Mouse (Mus musculus) mesoderm, embryonic 11.5 days (tissue): ENCODE data around the gene Gpc5.
A peak's percentile ranks its signal among the peaks of the same experiment; 100 is the strongest.

Source experiments
- DNase-seq: peaks from one replicate; pipeline ENCODE4 v3.0.0-alpha.2; 2012; ENCODE audit warnings: low read depth, low spot score

Gene Gpc5

DNA sequence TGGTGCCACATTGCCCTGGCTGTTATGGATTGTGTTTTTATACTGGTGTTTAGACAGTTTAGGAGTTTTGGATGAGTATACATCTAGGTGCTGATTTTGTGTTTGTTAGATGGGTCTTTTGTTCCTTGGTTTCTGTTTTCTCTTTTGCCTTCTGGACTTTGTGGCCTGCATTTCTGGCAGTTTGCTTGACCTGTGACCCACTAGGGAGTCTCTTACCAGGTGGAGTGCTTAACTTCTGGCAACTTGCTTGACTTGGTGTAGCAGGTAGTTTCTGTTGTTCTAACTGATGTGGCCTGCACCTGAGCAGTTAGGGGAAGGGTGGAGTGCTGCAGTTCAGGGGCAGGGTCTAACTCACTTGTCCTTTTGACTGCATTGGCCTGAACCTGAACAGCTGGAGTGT, 14.3 kb downstream of the Gpc5 start:
- no peak for DNase-seq

DNA sequence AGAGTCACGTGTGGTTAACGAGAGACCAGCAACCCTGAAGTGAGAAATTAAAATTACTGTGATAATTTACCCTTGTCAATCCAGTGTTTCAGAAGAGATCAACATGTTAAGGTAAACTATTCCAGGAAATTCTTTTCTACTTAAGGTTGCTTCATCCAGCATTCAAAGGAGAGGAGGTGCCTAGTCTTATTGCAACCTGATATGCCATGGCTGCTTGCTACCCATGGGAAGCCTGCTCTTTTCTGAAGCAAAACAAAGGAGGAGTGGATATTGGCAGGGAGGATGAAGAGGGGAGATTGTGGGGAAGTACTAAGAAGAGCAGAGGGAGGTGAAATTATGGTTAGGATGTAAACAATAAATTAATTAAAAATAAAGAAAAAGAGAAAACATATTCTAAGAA, 15.5 kb downstream of the Gpc5 start:
- DNase-seq, result no peak

DNA sequence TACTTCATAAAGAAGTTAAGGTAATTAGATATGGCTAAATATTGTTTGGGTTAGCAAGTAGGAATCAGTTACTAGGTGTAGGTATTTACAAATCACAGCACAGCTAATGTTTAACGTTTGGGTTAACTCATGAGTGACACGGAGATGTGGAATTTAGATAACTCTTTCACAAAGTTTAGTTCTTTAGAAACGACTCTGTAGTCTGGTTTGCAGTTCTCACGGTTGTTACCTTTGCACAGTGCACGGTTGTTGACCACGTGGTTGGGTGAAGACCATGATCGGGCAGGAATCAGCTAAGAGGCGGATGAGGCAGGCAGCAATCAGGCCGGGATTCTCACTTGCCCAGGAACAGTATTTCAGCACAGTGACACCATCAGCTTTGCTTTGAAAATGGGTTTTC, 26.6 kb downstream of the Gpc5 start:
- DNase-seq, result no peak

DNA sequence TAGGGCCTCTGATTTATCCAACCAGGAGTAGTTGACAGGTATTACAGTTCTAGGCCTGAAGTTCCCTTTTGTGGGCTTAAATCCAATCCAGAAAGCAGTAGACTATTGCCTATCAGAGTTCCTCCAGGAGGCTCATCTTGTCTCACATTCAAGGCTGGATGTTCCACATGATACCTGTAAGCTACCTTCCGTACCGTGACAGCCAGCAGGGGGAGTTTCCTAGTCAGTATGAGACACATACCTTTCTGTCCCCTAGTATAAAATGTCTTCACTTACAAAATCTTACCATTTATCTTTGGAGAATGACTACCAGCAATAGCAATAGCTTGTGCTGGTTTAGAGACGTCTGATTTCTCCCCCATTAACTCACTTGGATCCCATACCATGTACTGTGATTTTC, 56.8 kb downstream of the Gpc5 start:
- DNase-seq, result no peak

DNA sequence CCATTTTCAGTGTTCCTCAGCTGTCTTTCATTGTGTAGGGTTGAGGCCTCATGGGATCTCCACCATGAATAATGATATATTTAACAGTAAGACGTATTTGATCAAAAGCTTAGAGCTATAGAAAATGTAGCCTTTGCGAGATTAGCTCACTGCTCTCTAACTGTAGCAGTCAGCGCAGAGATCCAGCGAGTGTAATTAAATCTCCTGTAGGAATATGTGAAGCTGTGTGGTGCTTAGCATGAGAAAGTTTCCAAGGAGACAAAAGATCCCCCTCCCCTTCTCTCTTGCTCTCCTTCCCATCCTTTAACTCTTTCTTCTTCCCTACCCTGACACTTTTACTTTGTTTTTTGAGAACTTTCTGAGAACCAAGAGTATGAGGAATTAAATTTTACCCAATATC, 64.6 kb downstream of the Gpc5 start:
- no peak for DNase-seq

DNA sequence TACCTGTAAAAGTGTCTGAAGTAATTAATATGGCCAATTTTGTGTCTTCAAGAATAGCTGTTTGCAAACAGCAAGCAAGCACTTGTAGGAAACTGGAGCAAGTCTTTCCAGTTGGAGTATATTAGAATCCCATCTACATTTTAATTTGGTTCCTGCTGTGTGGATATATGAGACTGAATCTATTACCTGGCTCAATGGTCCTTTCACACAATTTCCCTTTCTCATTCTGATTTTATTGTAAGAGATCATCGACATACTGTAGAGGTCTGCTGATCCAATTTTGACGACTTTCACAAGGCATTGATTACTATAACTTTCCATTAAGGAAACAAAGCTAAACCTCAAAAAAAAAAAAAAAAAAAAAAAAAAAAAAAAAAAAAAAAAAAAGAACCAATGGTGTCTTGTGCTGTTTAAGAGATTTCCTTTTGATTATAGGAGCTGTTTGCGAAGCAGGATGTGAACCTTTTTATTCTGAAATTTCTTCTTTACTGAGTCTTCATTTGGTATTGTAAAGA, 85.4 kb downstream of the Gpc5 start:
- no peak for DNase-seq

DNA sequence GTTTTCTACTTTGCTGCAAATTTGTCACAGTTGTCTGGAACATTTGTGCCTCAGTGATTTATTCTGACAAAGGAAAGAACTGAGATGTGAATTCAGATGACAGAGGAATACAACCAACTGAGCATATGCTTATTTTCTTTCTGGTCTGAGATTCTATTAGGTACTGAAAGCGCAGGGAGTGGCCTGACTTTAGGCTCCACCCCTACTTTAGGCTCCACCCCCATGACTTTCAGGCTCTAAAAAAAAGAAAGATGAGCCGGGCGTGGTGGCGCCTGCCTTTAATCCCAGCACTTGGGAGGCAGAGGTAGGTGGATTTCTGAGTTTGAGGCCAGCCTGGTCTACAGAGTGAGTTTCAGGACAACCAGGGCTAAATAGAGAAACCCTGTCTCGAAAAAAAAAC, 87.9 kb downstream of the Gpc5 start:
- DNase-seq, result peak; percentile 8

DNA sequence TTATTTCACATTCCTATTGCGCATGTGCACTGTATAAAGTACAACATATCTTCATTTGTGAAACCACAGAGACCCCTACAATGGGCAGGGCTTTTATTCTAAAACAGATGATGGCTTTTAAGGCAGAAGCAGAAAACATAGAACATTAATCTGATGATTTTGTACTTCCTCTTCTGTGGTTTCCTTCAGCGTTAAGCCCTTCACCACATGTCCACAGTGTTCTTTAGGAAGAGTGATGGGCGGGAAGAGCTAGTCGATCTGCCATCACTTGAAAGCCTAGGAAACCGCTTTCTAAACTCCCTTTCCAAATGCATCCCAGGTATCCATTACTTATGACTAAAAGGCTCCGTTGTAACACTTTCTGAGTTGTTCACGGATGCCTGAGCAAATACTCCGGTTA, 96.2 kb downstream of the Gpc5 start:
- DNase-seq, result no peak

DNA sequence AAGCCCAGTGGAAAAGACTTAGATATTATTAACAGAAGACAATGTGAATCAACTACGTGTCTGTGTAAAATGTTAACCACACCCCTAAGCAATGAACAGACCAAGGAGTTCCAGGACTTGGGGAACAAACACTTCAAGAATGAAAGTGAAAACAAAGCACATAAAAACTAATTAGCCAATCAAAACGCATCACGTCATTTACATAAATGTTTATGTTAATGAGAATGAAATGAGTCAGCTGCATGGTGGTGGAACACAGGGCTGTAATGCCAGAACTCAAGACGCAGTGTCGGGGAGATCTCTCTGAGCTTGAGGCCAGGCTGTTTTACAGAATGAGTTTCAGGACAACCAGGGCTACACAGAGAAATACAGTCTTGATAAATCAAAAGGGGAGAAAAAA, 136.1 kb downstream of the Gpc5 start:
- no peak for DNase-seq

DNA sequence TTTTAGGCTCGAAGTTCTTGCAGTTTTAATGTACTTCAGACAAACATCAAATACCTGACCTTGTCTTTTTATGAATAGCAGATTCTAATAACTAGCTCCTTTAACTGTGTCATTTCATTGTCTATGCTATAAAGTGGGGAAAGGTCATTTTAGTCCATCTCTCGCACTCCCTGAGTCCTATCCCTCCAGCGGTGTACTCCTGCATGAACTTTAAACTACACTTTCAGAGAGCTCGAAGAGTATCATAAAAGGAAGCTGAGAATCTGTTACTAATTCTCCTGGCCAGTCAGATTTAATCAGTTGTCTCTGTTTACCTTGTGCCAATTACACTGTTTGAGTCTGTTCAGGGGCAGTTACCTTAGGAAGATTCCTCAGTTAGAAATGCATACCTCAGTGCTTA, 144.4 kb downstream of the Gpc5 start:
- DNase-seq, result no peak

DNA sequence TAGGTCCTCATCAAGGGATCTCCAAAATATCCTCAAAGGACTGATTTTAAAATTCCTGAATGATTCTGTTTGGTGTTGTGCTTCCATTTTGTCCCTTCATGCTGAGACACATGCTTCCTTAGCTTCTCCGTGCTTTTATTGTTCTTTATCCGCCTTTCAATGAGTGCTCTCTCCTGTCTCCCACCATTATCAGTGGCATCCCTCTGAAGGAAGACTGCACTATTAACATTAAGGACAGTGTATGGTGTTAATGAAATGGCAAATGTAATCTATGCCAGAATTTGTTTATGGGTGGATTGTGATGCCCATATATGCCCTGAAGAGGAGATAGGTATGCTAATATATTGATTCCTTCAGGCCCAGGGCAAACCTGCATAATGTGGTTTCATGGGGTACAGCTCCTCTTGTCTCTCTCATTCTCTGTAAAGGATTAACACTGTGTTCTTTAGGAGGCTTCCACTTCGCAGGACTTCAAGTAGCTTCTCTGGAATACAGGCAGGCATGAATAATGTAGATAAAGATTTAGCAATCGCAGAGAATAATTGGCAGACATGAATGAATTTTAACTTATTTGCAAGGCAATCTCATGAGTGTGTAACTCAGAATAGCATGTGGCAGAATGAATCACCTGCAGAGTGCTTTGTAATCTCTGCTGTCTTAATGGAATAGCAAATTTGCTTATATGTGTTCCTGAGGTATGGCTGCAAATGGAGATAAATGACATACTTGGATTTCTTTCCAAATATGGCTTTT, 148.8 kb downstream of the Gpc5 start:
- DNase-seq, result no peak

DNA sequence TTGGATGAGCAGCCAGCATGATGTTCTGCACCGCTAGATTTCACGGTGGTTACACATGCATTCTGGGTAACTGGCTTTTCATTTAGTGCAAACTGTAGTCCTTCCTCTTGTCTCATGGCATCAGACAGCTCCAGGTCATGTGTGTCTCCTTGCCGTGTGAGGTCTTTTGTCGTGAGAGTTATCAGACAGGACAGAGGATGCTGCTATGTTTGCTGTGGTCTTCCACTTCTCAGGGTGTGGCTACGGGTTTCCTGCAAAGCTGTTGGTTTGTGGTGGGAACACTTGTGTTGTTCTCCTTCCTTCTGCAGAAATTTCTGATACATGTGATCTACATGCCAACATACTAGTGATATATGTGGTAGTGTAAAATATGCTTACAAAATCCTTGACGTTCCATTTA, 158.5 kb downstream of the Gpc5 start:
- no peak for DNase-seq

DNA sequence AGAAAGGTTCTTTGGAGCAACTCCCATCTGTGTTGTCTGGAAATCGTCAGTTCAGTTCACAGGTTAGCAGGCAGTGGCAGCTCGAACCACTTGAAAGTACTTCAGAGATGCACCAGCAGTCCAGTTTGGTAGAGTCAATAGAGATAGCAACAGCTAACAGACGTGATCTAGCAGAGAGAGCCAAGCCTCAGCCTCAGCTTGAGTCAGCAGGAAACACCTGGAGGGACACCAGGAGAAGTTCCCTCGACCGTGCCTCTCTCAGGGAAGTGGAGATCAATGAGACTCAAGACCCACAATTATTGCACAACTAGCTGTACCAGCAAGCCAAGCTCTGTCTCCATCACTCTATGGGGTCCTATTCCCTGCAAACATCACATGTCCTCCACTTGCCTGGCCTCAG, 159.8 kb downstream of the Gpc5 start:
- no peak for DNase-seq

DNA sequence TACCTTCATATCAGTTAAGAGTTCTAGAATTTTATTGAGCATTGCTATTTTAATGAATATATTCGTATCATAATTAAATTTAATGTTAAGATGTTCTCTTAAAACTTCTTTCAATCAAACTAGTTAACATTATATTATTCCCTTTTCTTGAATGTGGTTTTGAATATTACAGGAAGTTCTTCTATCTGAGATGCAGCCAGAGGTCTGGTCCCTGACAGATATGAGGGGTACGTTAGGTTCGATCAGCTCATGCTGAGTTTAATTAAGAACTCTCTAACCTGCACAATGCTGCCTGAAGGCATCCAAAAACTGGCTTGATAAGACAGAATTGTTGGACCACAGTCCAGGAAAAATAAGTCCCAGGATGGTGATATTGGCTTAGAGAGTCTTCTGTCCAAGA, 161.1 kb downstream of the Gpc5 start:
- DNase-seq, result no peak

DNA sequence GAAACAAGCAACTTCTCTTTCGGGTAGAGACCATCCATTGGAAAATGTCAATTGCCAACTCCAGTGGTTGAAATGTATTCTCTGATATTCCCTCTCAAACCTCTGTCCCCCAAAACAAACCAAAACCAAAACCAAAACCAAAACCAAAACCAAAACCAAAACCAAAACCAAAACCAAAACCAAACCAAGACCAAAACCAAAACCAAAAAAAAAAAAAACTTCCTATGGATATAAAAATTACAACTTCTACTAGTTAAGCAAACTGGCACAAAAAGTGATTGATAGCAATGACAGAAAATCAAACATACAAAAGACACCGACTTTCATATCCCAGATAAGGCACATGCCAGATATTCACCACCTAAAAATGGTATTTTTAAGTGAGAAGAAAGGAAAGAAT, 161.7 kb downstream of the Gpc5 start:
- DNase-seq, result no peak

DNA sequence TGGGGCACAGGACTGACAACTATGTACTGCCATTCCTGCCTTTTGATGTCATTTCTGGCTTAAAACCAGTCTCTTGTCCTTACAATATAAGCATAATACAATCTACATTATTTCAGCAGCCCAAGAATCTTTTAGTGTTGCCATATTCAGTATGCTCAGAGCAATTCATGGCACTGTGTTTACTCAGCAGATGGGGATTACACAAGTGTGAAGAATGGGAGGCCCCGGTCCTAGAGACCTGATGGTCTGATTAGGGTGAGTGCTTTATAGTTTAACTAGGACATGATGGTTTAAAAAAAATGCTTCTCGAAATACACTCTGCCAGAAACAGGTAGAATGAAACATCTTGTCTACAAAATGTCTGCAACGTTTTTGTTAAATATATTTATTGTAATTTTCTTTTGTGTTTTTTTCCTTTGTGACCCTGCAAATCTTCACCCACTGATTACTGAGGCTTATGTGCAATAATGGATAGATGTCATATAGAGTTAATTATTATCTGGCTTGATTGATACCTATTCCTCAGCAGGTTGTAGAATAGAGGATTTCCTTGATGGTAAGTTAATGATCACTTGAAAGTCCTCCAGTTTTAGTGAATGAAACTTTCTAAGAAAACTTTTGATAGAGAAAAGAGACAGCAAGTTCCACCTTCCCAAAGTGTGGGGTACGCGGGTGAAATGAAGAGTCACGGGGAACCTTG, 177.8 kb downstream of the Gpc5 start:
- no peak for DNase-seq

DNA sequence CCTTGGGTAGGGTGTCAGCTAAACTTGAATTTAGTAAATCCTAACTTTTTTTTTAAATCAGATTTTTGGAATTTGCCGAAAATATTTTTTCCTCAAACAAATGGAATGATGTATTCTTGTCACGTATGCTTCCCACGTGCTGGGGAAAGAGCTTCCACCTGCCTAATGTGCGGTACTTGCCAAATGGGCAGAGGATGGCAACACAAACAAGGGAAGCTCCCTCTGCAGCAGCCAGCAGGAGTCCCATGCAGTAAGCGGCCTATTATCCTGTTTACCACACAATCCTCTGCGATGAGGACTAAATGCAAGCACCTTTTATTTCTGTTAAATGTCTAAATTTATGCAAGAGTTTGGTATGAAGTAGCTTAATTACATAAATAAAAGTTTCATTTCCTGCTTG, 178.4 kb downstream of the Gpc5 start:
- no peak for DNase-seq

DNA sequence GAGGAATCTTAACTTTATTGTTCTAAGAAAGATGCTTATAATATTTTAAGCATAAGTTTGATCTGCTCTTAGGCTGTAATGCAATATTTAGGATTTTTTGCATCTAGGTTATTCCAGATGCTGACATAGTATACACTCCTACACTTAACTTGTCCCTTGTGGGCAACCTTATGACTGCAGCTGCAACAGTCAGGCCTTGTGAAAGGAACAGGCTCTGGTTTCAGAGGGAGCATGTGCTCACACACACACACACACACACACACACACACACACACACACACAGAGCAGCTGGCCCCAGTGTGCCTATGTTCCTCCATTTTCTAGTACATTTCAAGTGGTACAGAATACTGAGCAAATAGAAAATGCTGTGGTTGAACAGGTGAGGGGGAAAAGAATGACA, 190.8 kb downstream of the Gpc5 start:
- DNase-seq, result no peak

DNA sequence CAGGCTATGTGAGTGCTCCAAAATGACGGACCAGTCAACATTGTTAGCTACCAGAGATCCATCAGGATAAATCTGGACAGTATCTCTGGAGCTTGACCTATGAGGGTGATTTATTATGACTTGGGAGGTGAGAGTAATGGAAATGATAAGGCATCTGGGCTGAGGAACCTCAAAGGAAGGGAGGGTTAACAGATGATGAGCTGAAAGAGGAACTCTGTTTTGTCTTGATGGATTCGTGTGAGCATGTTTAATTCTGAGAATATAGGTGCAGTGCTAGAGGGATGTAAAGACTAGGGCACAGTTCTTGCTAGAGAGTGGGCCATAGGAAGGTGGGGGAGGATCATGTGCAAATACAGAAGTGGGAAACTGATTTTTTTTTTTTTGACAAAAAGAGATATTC, 232.2 kb downstream of the Gpc5 start:
- no peak for DNase-seq

DNA sequence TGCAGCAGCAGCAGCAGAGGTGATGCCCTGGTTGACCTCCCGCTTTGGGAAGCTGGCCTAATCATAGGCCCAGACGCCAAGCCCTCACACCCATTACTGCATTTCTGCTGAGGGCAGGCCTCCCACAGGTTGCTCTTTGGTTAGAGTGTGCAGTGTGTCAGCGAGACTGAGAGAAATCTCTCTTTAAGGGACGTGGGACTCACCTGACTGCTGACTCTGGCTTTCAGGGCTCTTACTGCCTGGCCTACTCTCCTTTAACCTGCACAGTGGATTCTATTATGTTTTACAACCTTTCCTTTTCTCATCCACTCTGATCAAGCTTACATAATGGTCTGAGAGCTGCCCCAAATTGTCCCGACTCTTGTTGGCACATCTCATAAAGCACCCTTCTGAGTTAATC, 234.4 kb downstream of the Gpc5 start:
- no peak for DNase-seq

DNA sequence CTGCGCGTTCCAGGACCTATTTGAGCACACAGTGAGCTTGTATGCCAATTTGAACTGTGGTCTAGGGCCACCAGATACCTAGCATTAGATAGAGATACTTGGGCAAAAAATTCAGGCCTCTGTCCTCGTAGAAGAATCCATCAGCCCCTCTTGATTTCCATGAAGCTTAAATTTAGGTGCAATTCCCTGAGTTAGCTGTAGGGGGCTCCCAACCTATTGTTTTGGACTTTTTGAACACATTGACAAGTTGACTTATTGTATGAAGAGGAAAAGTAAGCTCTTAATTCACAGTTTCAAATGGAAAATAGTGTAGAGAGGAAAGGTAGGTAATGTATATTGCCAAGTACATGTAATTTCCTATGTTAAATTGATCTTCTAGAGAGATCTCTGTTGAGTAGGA, 247.1 kb downstream of the Gpc5 start:
- peak; percentile 13 for DNase-seq

DNA sequence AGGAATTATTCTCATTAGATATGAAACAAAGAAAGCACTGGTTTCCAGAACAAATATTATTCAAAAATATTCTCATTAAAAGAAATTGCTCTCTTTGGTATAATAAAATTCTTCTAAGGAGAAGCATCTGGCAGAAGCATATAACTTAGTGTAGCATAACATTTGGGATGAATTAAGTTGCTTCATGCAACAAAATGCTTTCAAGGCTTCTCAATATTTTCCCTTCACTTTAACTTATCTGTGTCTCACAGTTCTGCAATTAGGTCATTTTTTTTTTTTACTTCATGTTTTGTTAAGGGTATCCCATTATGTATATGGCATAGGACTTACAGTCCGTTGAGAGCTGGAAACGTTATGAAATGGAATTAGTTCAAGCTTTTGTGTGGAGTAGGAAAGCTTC, 250.6 kb downstream of the Gpc5 start:
- no peak for DNase-seq

DNA sequence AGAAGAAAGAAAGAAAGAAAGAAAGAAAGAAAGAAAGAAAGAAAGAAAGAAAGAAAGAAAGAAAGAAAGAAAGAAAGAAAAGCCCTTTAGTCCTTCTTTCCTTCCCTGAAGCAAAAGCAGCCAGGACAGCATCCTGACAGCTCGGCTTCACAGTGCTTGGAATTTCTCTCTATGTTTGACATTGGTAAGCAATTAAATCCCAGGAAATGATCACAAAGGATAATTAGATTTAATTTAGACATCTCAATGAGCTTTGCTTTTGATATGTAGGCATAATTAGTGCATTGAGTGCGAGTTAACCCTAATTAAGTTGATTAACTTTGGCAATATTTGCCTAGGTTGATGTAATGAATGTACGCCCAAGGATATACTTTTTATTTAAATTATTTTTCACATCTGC, 257.4 kb downstream of the Gpc5 start:
- DNase-seq, result no peak
